Mouse (Mus musculus) stomach, postnatal 0 days (tissue): Measurements from ENCODE around the gene Dlgap1.

ENCODE experiments used
- CTCF ChIP-seq: IDR thresholded peaks from 2 replicates; pipeline ENCODE4 v1.5.1; 2016; ENCODE audit warnings: antibody characterized with exemption, low read depth, mild to moderate bottlenecking, moderate library complexity
- EP300 ChIP-seq: optimal IDR thresholded peaks from 2 replicates; pipeline ENCODE3; 2016; ENCODE audit warnings: antibody characterized with exemption

DNA sequence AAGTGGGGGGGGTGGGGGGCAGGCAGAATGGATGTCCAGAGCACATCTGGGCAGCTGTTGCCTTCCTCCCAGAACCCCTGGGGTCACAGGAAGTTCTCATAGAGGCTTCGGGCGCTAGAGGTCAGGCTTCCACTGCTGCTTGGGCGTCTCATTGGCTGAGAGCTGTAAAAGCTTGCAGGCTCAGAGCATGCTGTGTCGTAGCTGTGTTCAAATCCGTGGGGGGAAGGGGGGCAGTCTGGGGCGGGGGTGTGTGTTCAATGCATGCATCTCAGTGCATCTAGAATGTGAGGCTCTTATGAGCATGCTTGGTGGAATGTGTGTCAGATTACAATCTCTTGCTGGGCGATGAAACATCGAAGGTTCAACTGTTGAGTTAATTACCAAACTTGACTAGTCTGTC, 751.9 kb downstream of the Dlgap1 start:
- TF ChIP-seq CTCF (peak; percentile 60), EP300 (no peak)
